Mouse (Mus musculus): ENCODE results near the gene Cfap298. TPM values are rescaled to one million over a fixed set of nuclear protein-coding genes. Genes with fewer than 3 reads are reported as not detected.

The Cfap298 gene
- polyA plus RNA-seq, 1 experiment from 2014 or later, result 37.0 TPM

DNA sequence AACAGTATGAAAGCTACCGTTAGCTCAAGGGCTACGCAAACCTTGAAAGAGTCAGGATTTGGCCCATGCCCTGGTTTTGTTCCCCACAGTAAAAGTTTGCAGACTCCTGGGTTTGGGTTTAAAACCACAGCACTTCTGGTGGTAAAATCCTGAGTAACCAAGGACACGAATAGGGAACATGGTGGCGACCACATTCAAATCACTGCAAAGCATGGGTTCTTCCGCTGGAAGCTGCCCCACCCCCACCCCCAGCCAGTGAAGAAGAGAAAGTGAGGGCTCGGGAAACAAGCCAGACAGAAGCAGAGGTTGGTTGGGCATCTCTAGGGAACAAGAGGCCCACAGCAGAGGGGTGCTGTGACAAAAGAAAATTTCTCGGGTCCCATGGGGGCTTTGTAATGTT is 27.7 kb downstream of the Cfap298 start:
- 65% methylated on average over 7 of the region's 7 CpGs for WGBS
- H3K4me3 ChIP-seq, result no peak overlapping the region
- no peaks in the 10 kb centered on the region for H3K4me1 ChIP-seq
- ATAC-seq (ENCODE audit: low FRiP score, low read depth), result no peak
- H3K9ac ChIP-seq, result no peak overlapping the region
- H3K9me3 ChIP-seq, result no peaks in the 10 kb centered on the region
- H3K27me3 ChIP-seq, result no peaks in the 10 kb centered on the region
- no peak overlapping the region for H3K4me2 ChIP-seq (replicated peaks)
- H3K27ac ChIP-seq, result no peak overlapping the region
- no peaks in the 10 kb centered on the region for H3K36me3 ChIP-seq

DNA sequence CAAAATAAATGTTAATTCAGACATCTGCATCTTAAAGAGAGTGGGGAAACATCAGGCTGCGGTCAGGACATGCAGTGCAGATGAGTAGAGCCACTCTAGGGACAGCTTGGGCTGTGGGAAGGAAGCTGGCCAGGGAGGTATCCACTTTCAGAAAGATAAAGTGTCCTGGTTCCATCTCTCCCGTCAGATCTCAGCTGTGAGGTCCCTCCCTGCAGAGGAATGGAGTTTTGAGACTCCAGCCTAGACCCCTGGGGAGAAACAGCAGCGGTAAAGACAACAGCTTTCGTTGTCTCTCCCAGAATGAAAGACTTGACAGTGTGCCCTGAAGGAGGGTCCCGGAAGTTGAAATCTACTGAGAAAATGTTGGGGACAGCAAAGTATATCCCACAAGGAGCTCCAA is 31.6 kb downstream of the Cfap298 start:
- no peak overlapping the region for H3K4me2 ChIP-seq (replicated peaks)
- no peaks in the 10 kb centered on the region for H3K9me3 ChIP-seq
- 43% methylated on average over 5 of the region's 5 CpGs for WGBS
- H3K9ac ChIP-seq, result no peak overlapping the region
- no peak overlapping the region for H3K4me3 ChIP-seq
- no peaks in the 10 kb centered on the region for H3K36me3 ChIP-seq
- H3K27ac ChIP-seq, result no peak overlapping the region
- no peaks in the 10 kb centered on the region for H3K4me1 ChIP-seq
- no peak for ATAC-seq (ENCODE audit: low FRiP score, low read depth)
- H3K27me3 ChIP-seq, result no peaks in the 10 kb centered on the region

GRCm38 (mm10) chr16:90901364-90901763 is 33.5 kb downstream of the Cfap298 start:
- no peaks in the 10 kb centered on the region for H3K36me3 ChIP-seq
- H3K4me3 ChIP-seq, result no peak overlapping the region
- no peaks in the 10 kb centered on the region for H3K4me1 ChIP-seq
- no peak overlapping the region for H3K9ac ChIP-seq
- no peak overlapping the region for H3K4me2 ChIP-seq (replicated peaks)
- H3K9me3 ChIP-seq, result no peaks in the 10 kb centered on the region
- H3K27ac ChIP-seq, result no peak overlapping the region
- WGBS, result 74% methylated on average over 3 of the region's 4 CpGs
- ATAC-seq (ENCODE audit: low FRiP score, low read depth), result no peak
- no peaks in the 10 kb centered on the region for H3K27me3 ChIP-seq

GRCm38 (mm10) chr16:90899498-90899897 is 35.4 kb downstream of the Cfap298 start:
- no peaks in the 10 kb centered on the region for H3K27me3 ChIP-seq
- no peaks in the 10 kb centered on the region for H3K9me3 ChIP-seq
- no peak overlapping the region for H3K4me3 ChIP-seq
- ATAC-seq (ENCODE audit: low FRiP score, low read depth), result no peak
- H3K36me3 ChIP-seq, result no peaks in the 10 kb centered on the region
- 79% methylated on average over 12 of the region's 12 CpGs for WGBS
- H3K27ac ChIP-seq, result no peak overlapping the region
- H3K4me2 ChIP-seq (replicated peaks), result no peak overlapping the region
- no peak overlapping the region for H3K9ac ChIP-seq
- no peaks in the 10 kb centered on the region for H3K4me1 ChIP-seq

DNA sequence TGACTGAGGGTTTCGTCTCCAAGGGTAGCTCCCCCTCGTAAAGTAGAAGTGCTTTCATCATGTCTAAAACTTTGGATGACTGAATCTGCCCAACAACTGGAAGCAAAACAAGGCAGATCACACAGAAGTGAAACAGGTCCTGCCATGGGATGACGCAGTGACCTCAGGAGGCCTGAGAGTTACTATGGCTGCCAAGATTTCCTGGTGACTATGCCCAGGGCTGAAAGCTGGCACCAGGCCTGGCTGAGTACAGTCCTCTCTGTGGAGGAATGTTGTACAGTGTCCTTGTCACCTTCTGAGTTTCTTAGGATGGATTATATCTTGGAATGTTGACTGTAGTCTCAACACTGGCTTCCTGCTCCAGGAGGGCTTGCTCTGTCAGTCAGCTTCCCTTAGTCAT is 37.3 kb downstream of the Cfap298 start:
- H3K27me3 ChIP-seq, result peaks cover 3% of the 10 kb centered on the region; the same call in 1 of the 2 replicates
- H3K4me3 ChIP-seq, result no peak overlapping the region
- 0 out of 2 replicates have a peak, but pooled peaks cover 4% of the 10 kb centered on the region for H3K4me1 ChIP-seq
- WGBS, result 86% methylated on average over 3 of the region's 3 CpGs
- no peaks in the 10 kb centered on the region for H3K9me3 ChIP-seq
- H3K9ac ChIP-seq, result no peak overlapping the region
- H3K4me2 ChIP-seq (replicated peaks), result no peak overlapping the region
- ATAC-seq (ENCODE audit: low FRiP score, low read depth), result no peak
- H3K27ac ChIP-seq, result no peak overlapping the region
- no peaks in the 10 kb centered on the region for H3K36me3 ChIP-seq

DNA sequence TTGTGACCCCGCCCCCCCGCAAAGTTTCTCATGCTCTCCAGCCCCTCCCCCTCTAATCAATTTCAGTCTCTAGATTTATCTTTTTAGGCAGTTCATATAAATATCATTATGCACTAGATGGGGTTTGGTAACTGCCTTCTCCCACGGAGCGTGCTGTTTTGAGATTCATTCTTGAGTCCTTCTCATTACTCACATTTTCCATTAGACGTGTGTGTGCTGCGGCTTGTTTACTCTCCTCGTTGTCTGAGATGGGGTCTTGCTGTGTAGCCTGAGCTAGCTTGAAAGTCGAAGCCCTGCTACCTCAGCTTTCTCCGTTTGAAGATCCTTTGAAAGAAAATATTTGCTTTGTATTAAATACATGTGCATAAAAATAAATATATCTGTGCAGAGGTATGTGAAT is 41.1 kb downstream of the Cfap298 start:
- Histone ChIP-seq H3K4me3 (no peak overlapping the region), H3K27ac (no peak overlapping the region), H3K36me3 (no peaks in the 10 kb centered on the region), H3K27me3 (peaks cover 7% of the 10 kb centered on the region; the same call in 1 of the 2 replicates), H3K4me2 (replicated peaks) (no peak overlapping the region), H3K9ac (no peak overlapping the region), H3K9me3 (no peaks in the 10 kb centered on the region), H3K4me1 (peaks cover 17% of the 10 kb centered on the region)
- ATAC-seq (ENCODE audit: low FRiP score, low read depth), result no peak
- 59% methylated on average over 9 of the region's 9 CpGs for WGBS

GRCm38 (mm10) chr16:90893019-90893418 is 41.9 kb downstream of the Cfap298 start:
- ATAC-seq (ENCODE audit: low FRiP score, low read depth), result no peak
- no peaks in the 10 kb centered on the region for H3K9me3 ChIP-seq
- WGBS, result 84% methylated on average over 7 of the region's 7 CpGs
- H3K27me3 ChIP-seq, result peaks cover 7% of the 10 kb centered on the region; the same call in 1 of the 2 replicates
- no peak overlapping the region for H3K4me2 ChIP-seq (replicated peaks)
- no peak overlapping the region for H3K27ac ChIP-seq
- H3K4me3 ChIP-seq, result no peak overlapping the region
- no peaks in the 10 kb centered on the region for H3K36me3 ChIP-seq
- H3K4me1 ChIP-seq, result peaks cover 17% of the 10 kb centered on the region
- H3K9ac ChIP-seq, result no peak overlapping the region

GRCm38 (mm10) chr16:90892081-90892480 is 42.8 kb downstream of the Cfap298 start:
- peak overlapping the region; percentile 7; the same call in 1 of the 2 replicates for H3K4me2 ChIP-seq (replicated peaks)
- 24% methylated on average over 8 of the region's 8 CpGs for WGBS
- ATAC-seq (ENCODE audit: low FRiP score, low read depth), result peak; percentile 44; the same call in 1 of the 2 replicates

GRCm38 (mm10) chr16:90891601-90892000 is 43.3 kb downstream of the Cfap298 start:
- no peaks in the 10 kb centered on the region for H3K36me3 ChIP-seq
- WGBS, result 69% methylated on average over 14 of the region's 14 CpGs
- H3K9me3 ChIP-seq, result no peaks in the 10 kb centered on the region
- no peak overlapping the region for H3K27ac ChIP-seq
- peak overlapping the region; percentile 7; the same call in 1 of the 2 replicates for H3K4me2 ChIP-seq (replicated peaks)
- no peak for ATAC-seq (ENCODE audit: low FRiP score, low read depth)
- peaks cover 7% of the 10 kb centered on the region; the same call in 1 of the 2 replicates for H3K27me3 ChIP-seq
- no peak overlapping the region for H3K9ac ChIP-seq
- H3K4me3 ChIP-seq, result no peak overlapping the region
- H3K4me1 ChIP-seq, result peaks cover 17% of the 10 kb centered on the region

More at GRCm38 (mm10) chr16:90892081-90892480, 42.8 kb downstream of the Cfap298 start:
- Histone ChIP-seq H3K9ac (no peak overlapping the region), H3K27me3 (peaks cover 7% of the 10 kb centered on the region; the same call in 1 of the 2 replicates), H3K4me3 (no peak overlapping the region), H3K27ac (no peak overlapping the region), H3K4me1 (peaks cover 17% of the 10 kb centered on the region), H3K36me3 (no peaks in the 10 kb centered on the region), H3K9me3 (no peaks in the 10 kb centered on the region)

DNA sequence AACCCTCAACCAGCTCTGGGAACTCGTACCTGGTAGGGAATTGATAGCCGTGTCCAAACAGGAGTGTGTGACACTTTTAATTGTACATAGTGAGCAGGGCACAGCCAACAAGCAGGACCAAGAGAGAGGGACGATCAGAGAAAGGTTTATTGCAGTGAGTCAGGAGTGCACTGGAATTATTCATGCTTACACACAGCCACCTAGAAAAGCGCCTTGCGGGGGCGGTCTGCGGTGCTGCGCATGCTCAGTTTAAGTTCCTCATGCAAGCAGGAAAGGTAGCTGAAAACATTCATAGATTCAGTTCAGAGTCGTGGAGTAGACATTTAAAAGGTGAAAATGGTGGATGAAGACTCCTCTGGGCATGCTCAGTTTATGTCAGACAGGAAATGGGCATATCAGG is 44.2 kb downstream of the Cfap298 start:
- H3K27ac ChIP-seq, result no peak overlapping the region
- H3K4me2 ChIP-seq (replicated peaks), result no peak overlapping the region
- no peak overlapping the region for H3K9ac ChIP-seq
- peaks cover 7% of the 10 kb centered on the region; the same call in 1 of the 2 replicates for H3K27me3 ChIP-seq
- H3K4me3 ChIP-seq, result no peak overlapping the region
- no peak for ATAC-seq (ENCODE audit: low FRiP score, low read depth)
- 77% methylated on average over 9 of the region's 9 CpGs for WGBS
- no peaks in the 10 kb centered on the region for H3K36me3 ChIP-seq
- no peaks in the 10 kb centered on the region for H3K9me3 ChIP-seq
- H3K4me1 ChIP-seq, result peaks cover 20% of the 10 kb centered on the region

- no peak overlapping the region for H3K4me3 ChIP-seq
- no peaks in the 10 kb centered on the region for H3K36me3 ChIP-seq
- no peak for ATAC-seq (ENCODE audit: low FRiP score, low read depth)
- 59% methylated on average over 9 of the region's 9 CpGs for WGBS
- H3K9ac ChIP-seq, result no peak overlapping the region
- no peaks in the 10 kb centered on the region for H3K9me3 ChIP-seq
- H3K4me1 ChIP-seq, result peaks cover 34% of the 10 kb centered on the region
- H3K27ac ChIP-seq, result no peak overlapping the region
- H3K27me3 ChIP-seq, result no peaks in the 10 kb centered on the region
- no peak overlapping the region for H3K4me2 ChIP-seq (replicated peaks)
These were observed 48.9 kb downstream of the Cfap298 start for GRCm38 (mm10) chr16:90885781-90886565.

DNA sequence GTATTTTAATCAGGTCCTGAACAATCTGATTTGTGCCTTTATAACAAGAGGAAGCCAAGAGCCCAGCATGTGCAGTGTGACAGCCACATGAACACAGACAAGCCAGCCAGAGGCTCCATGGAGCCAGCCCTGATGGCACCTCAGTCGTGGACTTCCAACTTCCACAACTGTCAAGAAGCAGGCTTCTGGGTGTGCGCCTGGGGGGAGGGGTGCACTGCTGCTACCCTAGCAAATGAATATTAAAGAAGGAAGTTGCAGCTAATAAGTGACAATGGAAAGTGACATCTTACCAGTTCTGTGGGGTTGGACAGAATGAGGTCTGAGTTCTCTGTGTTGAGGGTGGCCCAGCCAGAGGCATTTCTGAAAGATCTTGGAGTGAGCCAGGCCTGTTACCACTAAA is 49.6 kb downstream of the Cfap298 start:
- H3K27ac ChIP-seq, result no peak overlapping the region
- WGBS, result 74% methylated on average over 2 of the region's 2 CpGs
- no peak for ATAC-seq (ENCODE audit: low FRiP score, low read depth)
- peaks cover 34% of the 10 kb centered on the region for H3K4me1 ChIP-seq
- no peaks in the 10 kb centered on the region for H3K9me3 ChIP-seq
- no peak overlapping the region for H3K4me2 ChIP-seq (replicated peaks)
- H3K27me3 ChIP-seq, result no peaks in the 10 kb centered on the region
- no peaks in the 10 kb centered on the region for H3K36me3 ChIP-seq
- no peak overlapping the region for H3K4me3 ChIP-seq
- H3K9ac ChIP-seq, result no peak overlapping the region

All from limb, embryonic 13.5 days (tissue).